Mouse (Mus musculus) heart, postnatal 25 days (tissue): ENCODE measurements around the gene Adcy10. TPM values are rescaled to one million over a fixed set of nuclear protein-coding genes. Genes with fewer than 3 reads are reported as not detected.

Experiments used
- DNase-seq: peaks from one replicate; pipeline ENCODE4 v3.0.0; 2022; ENCODE audit warnings: low spot score
- intact Hi-C: fragments of 180-260 bp; cut with DNase I; formaldehyde crosslinking; loops from one replicate; pipeline ENCODE4 v1.15.1; 2025
- total RNA-seq, 2 experiments: library from RNA; stranded (reverse); gene quantifications; 2 replicates each; pipeline ENCODE4 v1.2.3; 2021

Adcy10 gene
- total RNA-seq, 2 experiments from 2014 or later = 0.22 TPM; not detected in 1

DNA sequence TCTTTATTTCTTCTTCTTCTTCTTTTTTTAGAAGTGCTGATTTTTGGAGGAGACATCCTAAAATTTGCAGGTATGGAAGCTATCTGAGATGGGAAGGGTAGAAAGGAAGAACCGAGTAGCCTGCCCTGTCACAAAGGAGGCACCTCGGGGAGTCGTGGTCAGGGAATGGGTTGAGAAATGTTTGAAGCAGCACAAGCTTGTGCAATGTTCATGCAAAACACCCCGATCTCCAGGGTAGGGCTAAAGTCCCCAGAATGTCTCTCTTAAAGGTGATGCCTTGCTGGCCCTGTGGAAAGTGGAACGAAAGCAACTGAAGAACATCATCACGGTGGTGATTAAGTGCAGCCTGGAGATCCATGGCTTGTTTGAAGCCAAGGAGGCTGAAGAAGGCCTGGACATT is 21.3 kb downstream of the Adcy10 start:
- DNase-seq = no peak
- intact Hi-C loops = no loop called here

DNA sequence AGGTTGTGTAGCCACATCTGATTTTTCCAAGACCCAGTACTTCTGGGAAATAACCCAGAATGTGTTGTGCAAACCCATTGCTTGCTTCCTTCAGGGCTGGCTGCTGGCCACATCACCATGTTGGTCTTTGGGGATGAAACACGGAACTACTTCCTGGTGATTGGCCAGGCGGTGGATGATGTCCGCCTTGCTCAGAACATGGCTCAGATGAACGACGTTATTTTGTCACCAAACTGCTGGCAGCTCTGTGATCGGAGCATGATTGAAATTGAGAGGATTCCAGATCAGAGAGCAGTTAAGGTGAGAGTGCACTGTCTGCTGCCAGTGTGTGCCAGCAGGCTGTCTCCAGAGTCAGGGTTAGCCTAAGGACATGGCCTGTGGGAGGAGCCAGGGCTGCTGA is 25.2 kb downstream of the Adcy10 start:
- intact Hi-C loops = no loop called here
- peak; percentile 22 for DNase-seq

DNA sequence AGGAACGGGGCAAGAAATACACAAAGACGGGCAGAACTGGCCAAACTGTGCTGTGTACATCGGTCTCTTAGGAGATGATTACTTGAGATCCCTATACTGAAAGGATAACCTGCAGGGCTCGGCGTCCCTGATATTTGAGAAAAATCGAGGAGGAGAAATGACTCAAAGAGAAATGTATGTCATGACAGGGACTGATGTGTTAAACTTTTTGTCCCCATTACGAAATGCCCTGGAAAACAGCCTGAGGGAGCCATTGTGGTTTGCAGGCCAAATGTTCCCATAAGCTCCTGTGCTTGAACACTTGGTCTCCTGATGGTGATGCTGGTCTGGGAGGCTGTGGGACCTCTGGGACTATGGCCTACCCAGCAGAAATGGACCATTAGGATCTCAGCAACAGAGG is 35.7 kb downstream of the Adcy10 start:
- intact Hi-C loops = no loop called here
- DNase-seq = no peak

DNA sequence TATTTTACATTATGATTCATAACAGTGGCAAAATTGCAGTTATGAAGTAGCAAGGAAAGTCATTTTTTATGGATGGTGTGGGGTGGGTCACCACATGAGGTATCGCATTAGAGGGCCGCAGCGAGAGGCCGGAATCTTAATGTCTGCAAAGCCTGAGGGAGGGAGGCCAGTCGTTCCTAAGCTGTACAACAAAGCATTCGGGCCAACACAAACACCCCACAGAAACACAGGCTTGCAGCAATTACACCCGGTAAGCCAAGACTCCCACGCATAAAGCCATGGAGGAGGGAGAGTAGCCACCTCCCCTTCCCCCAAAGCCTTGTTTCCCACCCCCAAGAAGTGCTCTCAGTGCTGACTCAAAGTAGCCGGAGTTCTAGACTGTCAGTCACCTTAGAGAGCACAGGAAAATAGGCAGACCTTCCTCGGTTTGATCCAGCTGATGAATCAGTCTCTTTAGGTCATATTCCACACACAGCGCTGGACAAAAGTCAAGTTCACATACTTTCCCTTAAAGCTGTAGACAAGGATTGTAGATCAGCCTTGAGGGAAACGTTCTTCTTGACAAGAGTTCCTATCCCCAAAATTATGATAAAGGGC is 51.2 kb downstream of the Adcy10 start:
- intact Hi-C loops = no loop called here
- peak; percentile 3 for DNase-seq

DNA sequence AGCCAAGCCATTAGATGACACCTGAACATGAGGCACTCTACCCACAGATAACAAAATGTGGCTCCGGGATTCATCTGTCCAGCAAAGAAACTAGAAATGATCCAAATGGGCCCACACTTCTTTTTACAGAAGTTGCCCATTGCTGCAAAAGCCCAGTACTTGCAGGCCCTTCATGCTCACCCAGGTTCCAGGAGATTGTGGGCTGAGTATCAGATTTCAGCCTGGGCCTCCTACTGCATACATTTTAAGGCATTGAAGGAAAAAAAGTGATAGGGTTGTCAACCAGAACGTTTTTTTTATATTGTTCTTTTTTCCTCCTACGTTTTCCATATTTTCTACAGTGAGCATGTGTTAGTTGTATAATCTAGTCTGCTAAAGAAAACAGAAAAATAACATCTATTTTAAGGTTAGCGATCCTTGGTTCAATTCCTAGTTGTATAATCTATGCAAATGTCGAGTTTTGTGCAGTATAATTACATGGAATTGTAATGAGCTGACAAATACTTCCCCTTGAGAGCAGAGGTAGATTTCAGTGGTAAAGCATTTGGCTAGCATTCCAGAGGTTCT is 52.3 kb downstream of the Adcy10 start:
- no peak for DNase-seq
- intact Hi-C loops = no loop called here

DNA sequence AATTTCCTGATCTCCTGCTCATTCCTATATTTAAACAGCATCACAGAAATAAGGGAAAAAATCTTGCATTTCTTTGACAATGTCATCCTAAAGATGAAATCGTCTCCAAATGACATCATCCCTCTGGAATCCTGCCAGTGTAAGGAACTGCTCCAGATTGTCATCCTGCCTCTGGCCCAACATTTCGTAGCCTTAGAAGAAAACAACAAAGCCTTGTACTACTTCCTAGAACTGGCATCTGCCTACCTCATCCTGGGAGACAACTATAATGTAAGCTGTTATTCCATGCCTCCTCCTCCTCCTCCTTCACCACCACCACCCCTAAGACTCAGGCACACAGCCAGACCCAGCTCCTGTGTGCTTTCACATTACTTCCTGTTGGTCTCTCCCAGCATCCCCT is 71.7 kb downstream of the Adcy10 start:
- intact Hi-C loops = no loop called here
- no peak for DNase-seq

DNA sequence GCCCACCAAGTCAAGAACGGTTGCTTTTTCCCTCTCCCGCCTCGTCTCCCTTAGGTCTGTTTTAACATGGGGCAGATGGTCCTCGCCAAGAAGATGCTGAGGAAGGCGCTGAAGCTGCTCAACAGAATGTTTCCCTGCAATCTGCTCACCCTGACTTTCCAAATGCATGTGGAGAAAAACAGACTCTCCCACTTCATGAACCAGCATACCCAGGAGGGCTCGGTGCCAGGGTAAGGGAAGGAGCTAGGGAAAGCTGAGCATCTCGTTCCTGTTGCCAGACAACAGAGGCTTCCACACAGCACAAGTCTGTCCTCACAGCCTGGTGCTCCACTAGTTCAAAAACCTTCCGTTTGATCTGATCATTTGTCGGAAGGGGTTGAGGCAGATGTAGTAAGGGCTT is 74.1 kb downstream of the Adcy10 start:
- DNase-seq = no peak
- intact Hi-C loops = no loop called here

DNA sequence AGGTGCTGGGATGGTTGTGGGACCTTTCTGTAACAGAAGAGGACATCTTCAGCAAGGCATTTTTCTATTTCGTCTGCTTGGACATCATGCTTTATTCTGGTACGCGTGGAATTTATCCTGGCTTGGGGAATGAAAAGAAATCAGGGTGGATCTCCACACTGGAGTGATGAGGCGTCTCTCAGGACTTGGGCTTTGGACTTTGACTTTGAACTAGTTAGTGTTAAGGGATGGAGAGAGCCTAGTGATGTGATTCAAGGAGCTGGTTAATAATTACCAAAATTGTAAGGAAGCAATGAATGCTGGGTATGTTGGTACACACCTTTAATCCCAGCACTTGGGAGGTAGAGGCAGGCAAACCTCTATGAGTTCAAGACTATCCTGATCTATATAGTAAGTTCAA is 80.3 kb downstream of the Adcy10 start:
- intact Hi-C loops = no loop called here
- no peak for DNase-seq

DNA sequence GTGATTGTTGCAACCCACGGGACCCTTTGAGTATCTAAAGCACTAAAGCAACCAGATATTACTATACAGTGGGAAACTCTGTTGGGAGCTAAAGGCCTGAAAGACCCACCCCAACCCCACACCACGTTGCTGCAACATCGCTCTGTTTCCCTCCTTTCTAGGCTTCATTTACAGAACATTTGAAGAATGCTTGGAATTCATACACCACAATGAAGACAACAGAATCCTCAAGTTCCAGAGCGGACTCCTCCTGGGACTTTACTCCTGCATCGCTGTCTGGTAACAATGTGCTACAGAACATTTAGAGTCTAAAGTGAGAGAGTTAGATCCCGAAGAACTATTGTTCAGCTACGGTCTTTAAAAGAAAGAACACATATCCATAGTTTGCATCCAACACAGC is 82.5 kb downstream of the Adcy10 start:
- intact Hi-C loops = no loop called here
- DNase-seq = no peak

DNA sequence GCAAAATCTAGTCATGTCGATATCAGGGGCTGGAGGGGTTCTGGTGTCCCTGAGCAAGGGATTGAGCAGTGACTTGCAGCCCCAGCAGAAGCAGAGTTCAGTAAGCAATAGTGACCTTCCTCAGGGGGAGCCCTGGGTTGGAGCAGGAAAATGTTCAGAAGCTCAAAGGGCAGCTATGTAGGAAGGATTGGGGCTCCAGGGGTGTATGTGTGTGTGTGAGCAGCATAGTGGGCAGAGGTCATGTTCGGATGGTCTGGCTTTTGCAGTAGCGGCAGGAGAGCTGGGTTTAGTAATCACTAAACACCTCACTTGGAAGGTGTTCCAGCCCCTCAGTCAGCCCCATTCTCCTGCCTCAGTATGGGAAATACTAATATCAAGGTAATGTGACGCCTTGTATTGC is 91.0 kb downstream of the Adcy10 start:
- no peak for DNase-seq
- intact Hi-C loops = no loop called here

DNA sequence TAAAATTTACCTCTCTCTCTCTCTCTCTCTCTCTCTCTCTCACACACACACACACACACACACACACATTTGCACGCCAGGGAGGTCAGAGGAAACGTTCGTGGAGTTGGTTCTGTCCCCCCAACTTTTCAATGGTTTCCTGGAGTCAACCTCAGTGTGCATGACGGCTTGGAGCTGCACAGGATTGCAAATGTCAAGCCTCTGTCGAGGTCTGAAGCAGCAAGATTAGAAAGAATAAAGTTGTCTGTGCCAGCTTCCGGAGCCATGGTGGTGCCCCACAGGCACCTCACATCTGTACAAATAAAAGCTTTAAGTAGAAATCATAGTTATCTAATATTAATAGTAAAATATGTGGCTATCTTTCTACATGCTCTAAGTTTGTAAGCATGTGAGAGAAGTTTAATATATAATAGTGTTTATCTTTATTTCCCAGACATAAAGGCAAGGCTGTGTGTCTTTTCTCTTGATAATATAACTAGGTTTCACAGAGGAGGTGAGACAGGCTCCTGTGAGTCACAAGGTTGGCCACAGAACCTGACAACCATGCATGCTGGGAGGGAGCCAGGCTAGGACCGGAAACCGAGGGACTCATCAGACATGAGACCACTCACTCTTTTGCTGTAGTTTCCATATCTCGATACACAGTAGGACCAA is 91.6 kb downstream of the Adcy10 start:
- no peak for DNase-seq
- intact Hi-C loops = no loop called here

DNA sequence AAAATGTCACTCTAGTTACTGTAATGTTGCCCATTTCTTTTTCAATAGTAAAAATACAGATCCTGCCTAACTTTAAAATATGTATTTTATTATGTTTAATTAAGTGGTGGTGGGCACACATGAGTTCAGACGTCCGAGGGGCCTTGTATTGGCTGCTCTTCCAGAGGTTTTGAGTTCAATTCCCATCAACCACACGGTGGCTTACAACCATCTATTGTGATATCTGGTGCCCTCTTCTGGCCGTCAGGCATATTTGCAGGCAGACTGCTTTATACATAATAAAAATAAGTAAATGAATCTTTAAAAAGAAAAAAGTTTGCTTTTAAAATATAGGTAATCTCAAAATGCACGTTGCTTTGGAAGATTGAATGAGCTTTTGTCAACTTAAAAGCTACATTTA is 94.3 kb downstream of the Adcy10 start:
- intact Hi-C loops = no loop called here
- no peak for DNase-seq

DNA sequence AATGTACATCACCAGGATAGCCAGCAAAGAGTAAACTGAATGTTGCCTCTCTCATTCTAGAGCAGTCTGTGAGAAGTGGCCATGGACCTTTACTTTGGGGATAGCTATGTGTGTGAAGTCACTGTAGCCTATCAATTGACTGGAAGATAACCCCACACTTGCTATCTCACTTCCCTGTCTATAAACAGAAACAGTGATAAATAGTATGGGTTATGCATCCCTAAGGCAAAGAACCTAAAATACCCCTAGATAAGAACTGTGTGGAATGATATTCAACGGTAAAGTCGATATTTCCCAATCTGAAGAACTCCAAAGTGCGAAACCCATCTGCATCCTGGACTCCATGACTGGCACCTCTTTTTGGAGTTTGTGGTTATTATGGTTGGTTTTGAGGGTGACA is 96.3 kb downstream of the Adcy10 start:
- DNase-seq = no peak
- intact Hi-C loops = loop anchor here (5.0 to 10.0 kb wide), 4 partner anchors 176 to 574 kb away; no protein-coding TSS in a partner anchor

DNA sequence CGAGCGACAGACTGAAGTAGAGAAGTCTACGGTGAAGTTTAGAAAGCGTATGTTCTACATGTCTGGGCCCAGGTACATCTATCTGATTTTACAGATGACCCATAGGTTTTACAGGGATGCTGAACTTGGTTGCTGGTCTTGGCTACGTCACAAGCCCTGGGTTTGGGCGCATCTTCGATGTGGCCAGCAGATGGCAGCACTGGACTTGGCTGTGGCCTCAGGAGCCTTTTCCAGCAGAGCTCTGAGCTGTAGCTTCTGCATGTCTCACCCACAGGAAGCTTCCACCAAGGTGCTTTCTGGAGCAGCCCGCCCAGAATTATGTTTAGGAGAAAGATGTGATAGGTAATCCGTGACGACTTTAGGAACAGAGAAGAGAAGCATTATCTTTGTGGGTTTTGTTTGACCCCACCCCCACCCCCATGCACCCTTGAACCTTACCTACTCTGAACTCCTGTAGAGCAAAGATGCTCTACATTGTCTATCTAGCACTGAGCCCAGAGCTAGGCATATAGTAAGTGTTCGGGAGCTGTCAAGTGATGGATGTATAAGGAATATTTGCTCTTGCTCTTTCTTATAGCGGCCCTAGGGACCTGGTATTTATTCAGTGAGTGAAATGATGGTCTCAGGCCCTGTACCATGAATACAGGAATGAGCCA is 98.7 kb downstream of the Adcy10 start:
- intact Hi-C loops = loop anchor here (1.0 to 10.0 kb wide), 8 partner anchors 51 to 571 kb away; partner anchors contain the start of gene Mpzl1
- DNase-seq = peak; percentile 72

DNA sequence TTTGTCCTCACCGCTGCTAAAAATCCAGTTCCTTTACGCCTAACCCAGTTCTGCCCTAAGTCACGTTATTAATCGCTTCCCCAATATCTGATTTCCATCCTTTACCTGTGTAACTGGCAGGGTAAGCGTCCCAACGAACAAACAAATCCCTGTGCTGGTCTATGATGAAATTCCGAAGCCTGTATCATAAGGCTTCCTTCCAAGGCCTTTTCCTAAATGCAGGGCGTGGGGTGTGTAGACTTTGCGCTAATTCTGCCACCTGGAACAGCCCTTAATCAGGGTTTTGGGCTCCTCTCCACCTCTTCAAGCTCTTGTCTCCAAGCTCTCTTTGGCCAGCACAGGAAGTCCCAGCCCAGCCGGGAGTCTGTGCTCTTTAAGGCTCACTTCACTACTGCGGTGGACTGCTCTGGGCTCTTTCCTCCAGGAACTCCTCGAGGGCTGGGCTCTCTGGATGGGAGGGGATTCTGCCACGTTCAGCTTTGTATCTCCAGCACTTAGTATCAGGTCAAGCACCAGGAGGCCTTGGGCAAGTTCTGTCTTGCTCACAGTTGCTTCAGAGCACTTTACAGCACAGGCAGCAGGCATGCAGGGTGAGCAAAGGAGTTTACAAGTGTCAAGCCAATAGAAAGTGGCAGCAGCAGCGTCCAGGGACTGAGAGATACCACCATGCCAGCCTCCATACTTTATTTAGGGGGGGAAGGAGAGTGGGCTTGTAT is 100.6 kb downstream of the Adcy10 start:
- DNase-seq = no peak
- intact Hi-C loops = loop anchor here (2.0 to 10.0 kb wide), 3 partner anchors 57 to 569 kb away; no protein-coding TSS in a partner anchor

DNA sequence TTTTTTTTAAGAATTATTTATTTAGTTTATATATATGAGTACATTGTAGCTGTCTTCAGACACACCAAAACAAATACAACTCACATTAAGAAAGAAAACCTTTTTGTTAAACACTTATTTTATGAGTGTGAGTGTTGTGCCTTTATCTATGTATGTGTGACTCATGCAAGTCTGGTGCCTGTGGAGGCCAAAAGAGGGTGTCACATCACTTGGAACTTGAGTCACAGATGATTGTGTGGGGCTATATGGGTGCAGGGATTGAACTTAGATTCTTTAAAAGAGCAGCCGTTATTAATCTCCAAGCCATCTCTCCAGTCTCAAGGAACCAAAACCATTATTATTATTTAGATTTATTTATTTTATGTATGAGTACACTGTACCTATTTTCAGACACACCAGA is 101.4 kb downstream of the Adcy10 start:
- intact Hi-C loops = loop anchor here (10.0 kb wide), 2 partner anchors 202 to 568 kb away; no protein-coding TSS in a partner anchor
- no peak for DNase-seq

DNA sequence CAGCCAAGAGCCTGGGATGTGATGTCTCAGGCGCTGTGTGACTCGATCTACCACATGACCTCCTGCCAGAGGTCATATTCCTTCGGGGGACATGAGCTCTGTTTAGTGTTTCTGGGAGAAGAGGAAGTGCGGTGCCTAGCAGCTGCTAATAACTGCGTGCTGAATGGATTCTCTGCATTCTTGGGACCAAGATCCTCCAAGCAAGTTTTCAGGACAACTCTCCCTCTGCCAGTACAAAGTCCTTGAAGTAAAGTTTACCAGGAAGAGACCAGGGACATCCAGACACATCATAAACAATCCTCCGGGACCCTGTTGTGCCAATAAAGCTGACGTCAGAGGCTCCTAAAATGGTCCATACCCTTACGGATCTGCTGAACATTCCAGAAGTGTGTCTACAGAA is 102.9 kb downstream of the Adcy10 start:
- DNase-seq = no peak
- intact Hi-C loops = loop anchor here (10.0 kb wide), 2 partner anchors 203 to 567 kb away; no protein-coding TSS in a partner anchor

DNA sequence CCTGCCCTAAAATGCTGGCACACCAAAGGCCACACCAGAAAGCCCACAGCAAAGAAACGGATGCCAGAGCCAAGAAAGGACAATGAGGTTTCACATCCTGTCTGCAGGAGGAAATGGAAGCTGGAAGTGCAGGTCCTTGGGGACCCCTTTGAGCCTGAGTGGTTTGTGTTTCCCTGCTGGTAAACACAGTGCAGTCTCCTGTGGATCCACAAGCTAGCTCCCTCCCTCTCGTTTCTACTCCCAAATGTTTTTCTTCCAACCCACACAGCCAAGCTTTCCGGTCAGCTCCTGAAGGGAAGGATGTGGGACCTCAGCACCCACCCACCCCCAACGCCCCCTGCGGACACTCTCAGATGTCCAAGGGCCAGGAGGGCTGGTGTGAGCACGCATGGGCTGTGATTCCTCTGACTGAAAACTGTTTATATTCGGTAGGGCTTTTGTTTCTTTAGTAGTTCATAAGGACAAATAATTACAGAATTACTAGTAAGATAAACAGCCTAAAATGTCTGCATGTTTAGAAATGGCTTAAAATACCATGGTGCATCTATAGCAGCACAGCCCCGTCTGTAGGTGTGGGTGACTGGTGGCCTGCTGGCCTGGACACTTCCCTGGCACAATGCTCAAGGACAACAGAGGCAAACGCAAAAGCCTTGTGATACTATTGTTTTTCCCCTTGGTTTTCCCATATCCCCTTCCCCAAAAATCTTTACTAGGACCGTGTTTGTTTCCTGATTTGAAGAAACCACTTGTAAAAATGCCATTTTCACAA is 104.5 kb downstream of the Adcy10 start:
- intact Hi-C loops = loop anchor here (2.0 to 10.0 kb wide), 3 partner anchors 23 to 565 kb away; no protein-coding TSS in a partner anchor
- DNase-seq = peak; percentile 53

DNA sequence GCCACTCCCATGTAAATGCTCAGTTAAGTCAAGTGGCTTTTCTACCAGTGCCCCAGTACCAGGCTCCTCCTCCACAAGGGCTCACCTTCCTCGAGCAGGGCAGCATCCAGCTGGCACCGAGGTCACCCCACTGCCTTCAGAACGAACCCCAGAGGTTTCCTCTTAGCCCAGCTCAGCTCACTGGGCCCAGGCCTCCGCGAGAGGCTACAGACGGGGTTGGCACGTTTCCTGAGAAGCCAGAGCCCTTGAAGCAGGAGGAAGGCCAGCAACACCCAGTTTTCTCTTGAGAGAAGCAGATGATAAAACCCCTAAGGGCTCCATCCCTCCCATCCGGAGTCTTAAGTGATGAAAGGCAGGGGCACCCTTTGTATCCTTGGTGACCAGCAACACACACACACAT is 105.8 kb downstream of the Adcy10 start:
- intact Hi-C loops = loop anchor here (2.0 kb wide), 1 partner anchor 22 kb away; no protein-coding TSS in a partner anchor
- DNase-seq = no peak
